Mouse (Mus musculus) layer of hippocampus, postnatal 10 days (tissue): Measurements from ENCODE around the gene Pitpna. TPM values are rescaled to one million over a fixed set of nuclear protein-coding genes. Genes with fewer than 3 reads are reported as not detected.
A peak's percentile ranks its signal among the peaks of the same experiment; 100 is the strongest.
"Not testable (repeated sequence)": the region's sequence is repeated elsewhere in the genome, so short reads cannot be mapped to it uniquely, and the experiment has no call there.

Experiments used
- DNase-seq, 2 experiments: peaks; one replicate each; pipeline ENCODE4 v3.0.0; 2021; ENCODE audit warnings: low spot score in 2 of 2
- long read RNA-seq: library from polyadenylated mRNA; stranded (forward); transcript quantifications from one replicate; pipeline ENCODE4 v2.0.0, GENCODE M21; 2023
- total RNA-seq, 2 experiments: library from RNA; stranded (reverse); gene quantifications; 2 replicates each; pipeline ENCODE4 v1.2.3; 2021

Pitpna gene
- total RNA-seq = 100 to 1,000 TPM; 310 to 313 TPM
- long read RNA-seq, partial matches to known transcripts = 36 of 361 reads
- long read RNA-seq, other reads (novel, unspliced or antisense) = 324 of 361 reads

- peak; percentile 95 to 96 for DNase-seq
Observed at GRCm38 (mm10) chr11:75587493-75588284, at the start of gene Pitpna. Gene Pitpna, plus strand, starts transcription at chr11:75588097.

GRCm38 (mm10) chr11:75538184-75538969 lies 49.5 kb upstream of the Pitpna start:
- DNase-seq = peak in 1 of 2 experiments; percentile 28

GRCm38 (mm10) chr11:75538970-75539299 lies 49.0 kb upstream of the Pitpna start:
- DNase-seq = peak in 1 of 2 experiments; percentile 31

- peak in 1 of 2 experiments; percentile 26 for DNase-seq
Observed at GRCm38 (mm10) chr11:75540209-75540608, 47.7 kb upstream of the Pitpna start.

- DNase-seq = peak; percentile 51 to 60
Observed at GRCm38 (mm10) chr11:75540710-75541581, 47.0 kb upstream of the Pitpna start.

DNA sequence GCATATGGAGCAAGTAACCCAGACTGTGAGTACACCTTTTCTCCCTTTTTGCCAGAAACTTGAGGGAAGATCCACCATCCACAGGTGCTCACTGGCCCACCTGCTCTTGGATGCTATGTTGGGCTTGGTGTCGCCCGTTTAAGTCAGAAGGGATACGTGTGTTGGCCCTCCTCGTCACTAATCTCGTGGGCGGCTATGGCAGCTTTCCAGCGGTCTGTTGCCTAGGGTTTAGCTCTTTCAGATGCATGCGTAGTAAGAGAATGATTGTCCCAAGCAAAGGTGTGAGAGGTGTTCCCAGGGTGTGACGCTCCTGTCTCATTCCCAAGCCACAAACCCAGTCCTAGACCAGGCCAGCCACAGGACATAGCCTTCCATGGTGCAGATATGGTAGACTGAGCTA lies 43.2 kb upstream of the Pitpna start:
- DNase-seq = peak in 1 of 2 experiments; percentile 45

GRCm38 (mm10) chr11:75546057-75546456 lies 41.8 kb upstream of the Pitpna start:
- no peak for DNase-seq

DNA sequence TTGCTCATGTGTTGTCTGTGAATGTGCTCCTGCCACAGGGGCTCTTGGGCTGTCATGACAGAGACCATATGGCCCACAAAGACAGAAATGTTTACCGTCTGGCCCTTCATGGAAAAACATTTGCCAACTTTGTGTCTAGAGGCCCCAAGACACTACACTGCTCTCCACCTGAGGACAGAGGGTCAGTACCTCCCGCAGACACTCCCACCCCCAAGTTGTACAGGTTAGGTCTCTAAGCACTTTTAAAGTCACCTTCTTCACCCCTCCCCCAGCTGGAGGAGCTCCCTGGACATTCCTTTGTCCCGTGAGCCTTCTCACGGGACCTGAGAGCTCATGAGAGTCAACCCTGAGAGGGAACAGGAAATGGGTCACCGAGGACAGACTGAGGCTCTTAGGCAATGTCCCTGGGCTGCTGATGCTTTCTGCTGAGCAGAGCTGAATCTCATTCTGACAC lies 38.2 kb upstream of the Pitpna start:
- DNase-seq = peak in 1 of 2 experiments; percentile 14

- DNase-seq = no peak
Observed at GRCm38 (mm10) chr11:75550200-75550946, 37.5 kb upstream of the Pitpna start.

- DNase-seq = no peak
Observed at GRCm38 (mm10) chr11:75551321-75551720, 36.6 kb upstream of the Pitpna start.

GRCm38 (mm10) chr11:75551961-75552441 lies 35.9 kb upstream of the Pitpna start:
- no peak for DNase-seq

- DNase-seq = no peak
Observed at GRCm38 (mm10) chr11:75552906-75553482, 34.9 kb upstream of the Pitpna start.

- DNase-seq = not testable (repeated sequence)
Observed at GRCm38 (mm10) chr11:75556006-75556405, 31.9 kb upstream of the Pitpna start.

- DNase-seq = no peak
Observed at GRCm38 (mm10) chr11:75557142-75557541, 30.8 kb upstream of the Pitpna start.

DNA sequence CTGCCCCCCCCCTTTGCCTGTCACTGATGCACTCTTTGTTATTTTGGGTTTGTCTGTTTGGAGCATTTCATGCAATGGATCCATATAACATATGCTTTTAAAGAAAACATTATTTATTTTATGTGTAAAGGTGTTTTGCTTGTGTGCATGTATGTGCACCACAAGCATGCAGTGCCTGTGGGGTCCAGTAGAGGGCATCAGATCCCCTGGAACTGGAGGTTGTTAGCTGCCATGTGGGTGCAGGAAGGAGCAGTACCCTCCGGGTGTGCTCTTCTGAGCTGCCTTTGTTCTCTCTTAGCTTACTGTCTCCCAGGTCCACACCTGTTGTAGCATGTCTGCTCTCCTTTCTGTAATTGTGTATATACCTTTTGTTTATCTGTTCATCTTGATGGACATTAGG lies 29.8 kb upstream of the Pitpna start:
- no peak for DNase-seq

GRCm38 (mm10) chr11:75559870-75560504 lies 27.9 kb upstream of the Pitpna start:
- DNase-seq = no peak

- DNase-seq = no peak
Observed at GRCm38 (mm10) chr11:75560530-75561409, 27.1 kb upstream of the Pitpna start.

- DNase-seq = no peak
Observed at GRCm38 (mm10) chr11:75561410-75561791, 26.5 kb upstream of the Pitpna start.
